Mouse (Mus musculus) lung, embryonic 14.5 days (tissue): ENCODE measurements at regions not wholly inside any gene's neighbourhood (a gene's known extent, or its start where the extent isn't known, plus 50 kb on each side); places are given as distances from the start of the nearest gene placed in this dataset.
"Not testable (repeated sequence)": the region's sequence is repeated elsewhere in the genome, so short reads cannot be mapped to it uniquely, and the experiment has no call there.

ENCODE experiments used
- ATAC-seq: fragments of 200-750 bp; cut with Nextera tagmentation; 2 replicates; pipeline ENCODE4 v1.8.0; 2017; ENCODE audit warnings: mild to moderate bottlenecking, moderate TSS enrichment, moderate library complexity; ENCODE audit not compliant: insufficient read depth
- DNase-seq: peaks from one replicate; pipeline ENCODE4 v3.0.0-alpha.2; 2015
- H3K27ac ChIP-seq: fragments of 300-500 bp; sonication (generic); 2 replicates; pipeline ENCODE4 v1.5.1; 2014; ENCODE audit warnings: low read depth, mild to moderate bottlenecking, moderate library complexity
- H3K27me3 ChIP-seq: fragments of 300-500 bp; sonication (generic); 2 replicates; pipeline ENCODE4 v1.6.1; 2014; ENCODE audit warnings: low read length, control low read depth; ENCODE audit not compliant: insufficient read depth
- H3K36me3 ChIP-seq: fragments of 300-500 bp; sonication (generic); 2 replicates; pipeline ENCODE4 v1.6.1; 2014; ENCODE audit warnings: control low read depth; ENCODE audit not compliant: insufficient read depth
- H3K4me1 ChIP-seq: fragments of 300-500 bp; sonication (generic); 2 replicates; pipeline ENCODE4 v1.6.1; 2014; ENCODE audit warnings: antibody characterized with exemption, control low read depth; ENCODE audit not compliant: insufficient read depth
- H3K4me2 ChIP-seq: fragments of 300-500 bp; sonication (generic); 2 replicates; pipeline ENCODE4 v1.6.1; 2014; ENCODE audit warnings: mild to moderate bottlenecking
- H3K4me3 ChIP-seq: fragments of 300-500 bp; sonication (generic); 2 replicates; pipeline ENCODE4 v1.5.1; 2014; ENCODE audit warnings: low read depth, low read length
- H3K9ac ChIP-seq: fragments of 300-500 bp; sonication (generic); 2 replicates; pipeline ENCODE4 v1.6.1; 2014
- H3K9me3 ChIP-seq: fragments of 300-500 bp; sonication (generic); 2 replicates; pipeline ENCODE4 v1.6.1; 2016; ENCODE audit warnings: low read depth, low read length, control low read depth
- CTCF ChIP-seq: IDR thresholded peaks from 2 replicates; pipeline ENCODE4 v1.5.1; 2016; ENCODE audit warnings: antibody characterized with exemption, low read depth
- WGBS: fragments of 180-500 bp; shearing (Covaris S2); extraction: QIAGEN DNeasy Blood & Tissue Kit; methylation state at CpG from one replicate; pipeline ENCODE4 v1.1.7; 2014; 5-methylcytosine and 5-hydroxymethylcytosine counted together

DNA sequence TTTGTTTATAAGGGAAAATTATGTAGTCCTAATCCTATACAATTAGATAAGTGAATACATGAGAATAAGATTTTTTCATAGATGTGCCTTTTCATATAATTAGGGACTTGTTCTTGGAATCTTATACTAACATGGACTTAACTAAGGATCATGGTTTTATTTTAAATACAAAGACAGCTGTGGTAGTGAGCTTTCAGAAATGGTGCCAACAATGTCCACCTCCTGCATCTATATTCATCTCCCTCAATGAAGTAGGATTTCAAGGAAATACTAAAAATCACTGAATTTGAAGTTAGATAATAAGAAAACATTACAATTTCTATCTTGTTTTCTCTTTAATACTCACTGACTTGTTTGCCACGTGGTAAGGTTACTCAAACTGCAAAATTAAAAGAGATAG is 619.8 kb downstream of the Anxa1 start:
- no peak for ATAC-seq
- Histone ChIP-seq H3K9ac (no peak overlapping the region), H3K4me2 (no peak overlapping the region), H3K9me3 (no peaks in the 10 kb centered on the region), H3K4me3 (no peak overlapping the region), H3K27me3 (no peaks in the 10 kb centered on the region), H3K27ac (no peak overlapping the region), H3K4me1 (no peaks in the 10 kb centered on the region), H3K36me3 (no peaks in the 10 kb centered on the region)
- TF ChIP-seq CTCF, result no peak
- DNase-seq, result no peak
- WGBS, result 34% methylated on average over 1 of the region's 1 CpGs

DNA sequence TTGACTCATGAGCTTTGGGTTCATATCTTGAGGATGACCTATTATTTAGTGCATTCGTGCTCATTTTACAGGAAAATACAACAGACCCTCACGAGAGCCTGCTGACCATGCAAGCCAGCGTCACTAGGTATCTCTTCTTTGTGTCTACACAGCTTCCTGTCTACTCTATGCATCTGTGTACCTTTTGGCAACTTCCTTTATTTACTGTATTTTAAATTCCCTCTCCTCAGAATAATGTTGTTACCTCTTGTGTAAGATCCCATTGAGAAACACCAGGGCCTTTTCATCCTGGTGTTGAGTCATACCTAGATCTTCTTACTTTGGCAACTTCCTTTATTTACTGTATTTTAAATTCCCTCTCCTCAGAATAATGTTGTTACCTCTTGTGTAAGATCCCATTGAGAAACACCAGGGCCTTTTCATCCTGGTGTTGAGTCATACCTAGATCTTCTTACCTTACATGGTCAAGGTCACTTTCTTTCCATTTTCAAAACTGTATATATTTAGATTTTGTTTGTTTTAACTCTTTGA is 639.1 kb upstream of the Rorb start:
- ATAC-seq, H3K9me3 ChIP-seq, H3K27me3 ChIP-seq, H3K4me1 ChIP-seq, H3K4me2 ChIP-seq, H3K9ac ChIP-seq, H3K36me3 ChIP-seq, H3K4me3 ChIP-seq, H3K27ac ChIP-seq, DNase-seq: not testable (repeated sequence)
- WGBS, result 81% methylated on average over 3 of the region's 3 CpGs

DNA sequence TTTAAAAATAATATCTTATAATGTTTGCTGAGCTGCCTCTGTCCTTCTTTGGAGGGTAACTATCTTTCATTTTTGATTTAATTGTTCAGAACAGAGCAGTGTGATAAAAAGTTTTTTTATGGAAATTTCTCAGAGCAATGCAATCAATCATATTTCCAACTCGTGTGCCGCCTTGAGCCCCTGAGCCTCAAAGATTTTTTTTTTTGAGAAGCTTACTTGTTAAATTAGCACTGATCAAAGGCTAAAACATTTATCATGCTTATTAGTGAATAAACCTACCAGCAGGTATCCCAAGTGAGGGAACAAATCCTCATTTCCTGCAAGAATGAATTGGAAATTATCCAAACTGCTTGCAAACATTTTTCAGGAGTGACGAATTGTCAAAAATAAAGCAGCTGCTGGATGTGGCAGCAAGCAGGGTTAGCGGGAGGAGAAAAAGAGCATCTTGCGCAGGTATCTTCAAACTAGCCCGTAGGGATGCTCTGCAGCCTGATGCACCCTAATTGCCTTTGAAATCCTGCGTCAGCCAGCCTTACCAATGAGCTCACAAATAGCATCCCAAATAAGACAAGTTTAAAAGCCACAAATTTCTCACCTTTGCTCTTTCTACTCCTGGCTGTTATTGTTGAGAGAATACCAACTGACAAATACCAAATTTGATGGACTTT is 637.0 kb upstream of the Rorb start:
- TF ChIP-seq CTCF, result no peak
- no peaks in the 10 kb centered on the region for H3K9me3 ChIP-seq
- H3K4me2 ChIP-seq, result no peak overlapping the region
- H3K27me3 ChIP-seq, result no peaks in the 10 kb centered on the region
- DNase-seq (no peak), ATAC-seq (no peak)
- no peaks in the 10 kb centered on the region for H3K4me1 ChIP-seq
- WGBS, result 57% methylated on average over 7 of the region's 7 CpGs
- H3K27ac ChIP-seq, result no peak overlapping the region
- H3K36me3 ChIP-seq, result no peaks in the 10 kb centered on the region
- no peak overlapping the region for H3K4me3 ChIP-seq
- H3K9ac ChIP-seq, result no peak overlapping the region

DNA sequence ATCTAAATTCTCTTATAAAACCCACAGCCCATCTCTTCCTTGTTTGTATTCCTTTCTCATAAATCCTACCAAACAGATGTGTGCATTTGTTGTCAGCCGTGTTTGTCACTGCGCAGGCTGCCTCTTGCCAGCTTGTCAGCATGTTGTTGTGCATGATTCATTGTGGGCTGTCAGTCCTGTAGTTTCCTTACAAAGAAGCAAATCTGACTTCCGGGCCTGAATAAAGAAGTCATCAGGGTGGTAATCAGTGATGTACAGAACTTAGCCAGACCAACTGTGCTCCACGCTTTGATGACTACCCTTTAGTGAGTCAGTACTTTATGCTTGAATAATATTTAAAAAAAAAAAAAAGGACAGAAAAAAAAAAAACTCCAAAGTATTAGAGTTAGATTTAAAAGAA is 608.9 kb upstream of the Rorb start:
- no peaks in the 10 kb centered on the region for H3K9me3 ChIP-seq
- no peak overlapping the region for H3K4me3 ChIP-seq
- H3K4me1 ChIP-seq, result no peaks in the 10 kb centered on the region
- no peak overlapping the region for H3K9ac ChIP-seq
- TF ChIP-seq CTCF, result no peak
- ATAC-seq (no peak), DNase-seq (no peak)
- WGBS, result 76% methylated on average over 4 of the region's 4 CpGs
- no peak overlapping the region for H3K27ac ChIP-seq
- no peaks in the 10 kb centered on the region for H3K36me3 ChIP-seq
- no peak overlapping the region for H3K4me2 ChIP-seq
- H3K27me3 ChIP-seq, result no peaks in the 10 kb centered on the region
